Mouse (Mus musculus): ENCODE measurements around the gene Pik3r6. TPM values are rescaled to one million over a fixed set of nuclear protein-coding genes. Genes with fewer than 3 reads are reported as not detected.

Pik3r6 gene
- polyA plus RNA-seq, 2 experiments, result 2.2 to 2.9 TPM

DNA sequence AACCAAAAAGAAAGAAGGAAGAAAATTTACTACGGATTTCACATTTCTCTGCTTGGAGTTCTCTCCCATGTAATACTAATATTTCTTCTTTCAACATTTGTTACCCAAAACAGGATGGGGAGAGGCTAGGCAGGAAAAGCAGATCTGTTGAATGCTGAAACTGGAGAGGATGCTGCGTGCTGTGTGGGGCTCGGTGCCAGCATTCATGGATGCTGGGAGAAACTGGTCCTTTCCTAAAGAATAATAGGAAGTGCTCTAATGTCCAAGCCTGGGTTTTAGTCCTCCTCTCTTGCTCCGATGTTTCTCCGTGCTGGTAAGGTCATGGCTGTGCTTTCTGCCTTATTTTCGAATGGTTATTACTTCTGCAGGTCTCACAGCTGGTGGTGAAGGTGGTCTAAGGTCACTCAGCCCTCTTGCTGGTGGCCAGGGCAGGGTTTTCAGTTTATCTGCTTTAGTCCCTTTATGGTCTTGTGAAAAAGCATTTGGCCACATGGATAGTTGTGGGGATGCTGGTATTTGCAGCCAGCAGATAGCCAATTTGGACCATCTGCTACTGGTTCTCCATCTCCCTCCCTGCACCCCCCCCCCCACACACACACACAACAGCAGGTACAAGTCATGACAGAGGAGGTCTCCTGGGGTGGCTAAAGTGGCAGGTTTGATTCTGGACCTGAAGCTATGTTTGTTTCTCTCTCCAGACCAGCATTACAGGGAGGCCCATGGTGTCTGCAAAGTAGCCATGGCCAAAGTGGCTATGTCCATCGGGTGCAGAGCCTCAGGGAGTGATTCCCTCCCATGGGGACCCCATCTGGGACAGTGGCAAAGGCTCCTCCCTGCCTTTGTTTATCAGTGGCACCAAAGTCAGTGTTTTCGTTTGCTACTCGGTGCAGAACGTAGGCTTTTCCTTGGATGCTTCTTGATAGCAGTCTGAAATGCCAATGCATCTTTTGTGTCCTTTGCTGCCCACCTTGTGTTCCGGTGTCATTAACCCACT, 59.4 kb downstream of the Pik3r6 start:
- Histone ChIP-seq H3K4me3 (replicated peaks; ENCODE audit: low read length) (no peak overlapping the region), H3K4me1 (ENCODE audit: control insufficient read depth, insufficient read depth, low read length) (no peaks in the 10 kb centered on the region), H3K27me3 (ENCODE audit: control insufficient read depth, insufficient read depth, low read length) (peaks cover 2% of the 10 kb centered on the region; the same call in 1 of the 2 replicates), H3K4me2 (replicated peaks; ENCODE audit: low read depth, low read length, severe bottlenecking) (no peak overlapping the region), H3K36me3 (ENCODE audit: control insufficient read depth, insufficient read depth, low read length) (no peaks in the 10 kb centered on the region), H3K27ac (replicated peaks; ENCODE audit: low read depth, low read length) (no peak overlapping the region), H3K9ac (ENCODE audit: low read depth, low read length, severe bottlenecking) (no peak overlapping the region), H3K9me3 (ENCODE audit: control insufficient read depth, low read length) (no peaks in the 10 kb centered on the region)
- DNase-seq (ENCODE audit: low spot score), result no peak
- WGBS, result 82% methylated on average over 11 of the region's 11 CpGs
- ATAC-seq (ENCODE audit: low FRiP score, low read depth), result no peak
- no peak for TF ChIP-seq POLR2A (IDR thresholded peaks at IDR 0.05; ENCODE audit: borderline replicate concordance, extremely low read depth, insufficient read depth, insufficient read length)

- no peak for ATAC-seq (ENCODE audit: low FRiP score, low read depth)
- H3K27ac ChIP-seq (replicated peaks; ENCODE audit: low read depth, low read length), result no peak overlapping the region
- H3K4me3 ChIP-seq (replicated peaks; ENCODE audit: low read length), result no peak overlapping the region
- H3K36me3 ChIP-seq (ENCODE audit: control insufficient read depth, insufficient read depth, low read length), result no peaks in the 10 kb centered on the region
- WGBS, result 68% methylated on average over 13 of the region's 13 CpGs
- H3K9ac ChIP-seq (ENCODE audit: low read depth, low read length, severe bottlenecking), result no peak overlapping the region
- TF ChIP-seq POLR2A (IDR thresholded peaks at IDR 0.05; ENCODE audit: borderline replicate concordance, extremely low read depth, insufficient read depth, insufficient read length), result no peak
- H3K4me1 ChIP-seq (ENCODE audit: control insufficient read depth, insufficient read depth, low read length), result no peaks in the 10 kb centered on the region
- peaks cover 6% of the 10 kb centered on the region; the same call in 1 of the 2 replicates for H3K27me3 ChIP-seq (ENCODE audit: control insufficient read depth, insufficient read depth, low read length)
- no peaks in the 10 kb centered on the region for H3K9me3 ChIP-seq (ENCODE audit: control insufficient read depth, low read length)
- H3K4me2 ChIP-seq (replicated peaks; ENCODE audit: low read depth, low read length, severe bottlenecking), result no peak overlapping the region
- no peak for DNase-seq (ENCODE audit: low spot score)
Observed at GRCm38 (mm10) chr11:68564356-68565031, 61.7 kb downstream of the Pik3r6 start.

DNA sequence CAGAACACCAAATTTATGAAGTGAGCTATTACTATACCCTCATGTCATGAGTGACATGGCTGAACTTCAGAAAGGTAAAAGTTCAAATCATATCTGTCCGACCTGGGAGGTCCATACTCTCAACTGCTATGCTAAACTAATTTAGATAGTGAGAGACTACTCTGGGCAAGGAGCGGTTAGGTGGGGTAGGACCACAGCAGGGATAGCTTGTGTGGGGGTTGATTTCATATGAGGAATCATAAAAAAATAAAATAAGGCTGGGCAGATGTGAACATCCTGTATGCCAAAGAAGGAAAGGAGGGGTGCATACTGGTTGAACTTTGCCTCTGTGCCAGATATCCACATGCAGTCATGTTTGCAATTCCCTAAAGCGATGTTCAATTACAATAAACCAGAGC, 62.2 kb downstream of the Pik3r6 start:
- Histone ChIP-seq H3K4me1 (ENCODE audit: control insufficient read depth, insufficient read depth, low read length) (no peaks in the 10 kb centered on the region), H3K9me3 (ENCODE audit: control insufficient read depth, low read length) (no peaks in the 10 kb centered on the region), H3K36me3 (ENCODE audit: control insufficient read depth, insufficient read depth, low read length) (no peaks in the 10 kb centered on the region), H3K4me3 (replicated peaks; ENCODE audit: low read length) (no peak overlapping the region), H3K27ac (replicated peaks; ENCODE audit: low read depth, low read length) (no peak overlapping the region), H3K9ac (ENCODE audit: low read depth, low read length, severe bottlenecking) (no peak overlapping the region), H3K27me3 (ENCODE audit: control insufficient read depth, insufficient read depth, low read length) (peaks cover 6% of the 10 kb centered on the region; the same call in 1 of the 2 replicates), H3K4me2 (replicated peaks; ENCODE audit: low read depth, low read length, severe bottlenecking) (no peak overlapping the region)
- ATAC-seq (ENCODE audit: low FRiP score, low read depth) (no peak), DNase-seq (ENCODE audit: low spot score) (no peak)
- no peak for TF ChIP-seq POLR2A (IDR thresholded peaks at IDR 0.05; ENCODE audit: borderline replicate concordance, extremely low read depth, insufficient read depth, insufficient read length)
- WGBS, result 75% methylated on average over 3 of the region's 3 CpGs

DNA sequence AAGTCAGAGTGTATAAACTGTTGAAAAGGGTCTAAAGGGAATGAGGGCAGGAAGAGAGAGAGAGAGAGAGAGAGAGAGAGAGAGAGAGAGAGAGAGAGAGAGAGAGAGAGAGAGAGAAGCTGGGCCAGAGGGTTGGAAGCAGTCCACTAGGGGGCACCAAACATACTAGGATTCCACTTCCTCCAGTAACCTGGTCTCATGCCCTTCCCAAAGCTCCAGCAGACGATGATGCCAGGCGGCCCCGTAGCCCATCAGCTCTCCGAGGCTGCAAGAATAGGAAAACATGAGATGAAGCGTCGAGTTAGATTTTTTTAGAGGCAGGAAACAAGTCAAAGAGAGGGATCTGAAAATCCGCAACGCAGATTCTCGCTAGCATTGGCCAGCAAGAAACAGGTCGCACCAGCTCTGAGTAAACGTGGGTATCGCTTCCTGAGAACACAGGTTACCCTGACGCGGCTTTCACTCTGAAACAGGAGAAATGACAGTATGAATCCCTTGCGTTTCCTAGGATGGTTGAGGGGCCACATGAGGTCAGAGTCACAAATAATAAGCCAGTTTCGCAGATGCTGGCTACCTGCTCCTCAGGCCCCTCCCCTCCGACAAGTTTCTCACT, 63.7 kb downstream of the Pik3r6 start:
- TF ChIP-seq POLR2A (IDR thresholded peaks at IDR 0.05; ENCODE audit: borderline replicate concordance, extremely low read depth, insufficient read depth, insufficient read length), result no peak
- 22% methylated on average over 17 of the region's 17 CpGs for WGBS
- Histone ChIP-seq H3K9ac (ENCODE audit: low read depth, low read length, severe bottlenecking) (no peak overlapping the region), H3K36me3 (ENCODE audit: control insufficient read depth, insufficient read depth, low read length) (no peaks in the 10 kb centered on the region), H3K4me1 (ENCODE audit: control insufficient read depth, insufficient read depth, low read length) (no peaks in the 10 kb centered on the region), H3K27me3 (ENCODE audit: control insufficient read depth, insufficient read depth, low read length) (peaks cover 6% of the 10 kb centered on the region; the same call in 1 of the 2 replicates), H3K4me2 (replicated peaks; ENCODE audit: low read depth, low read length, severe bottlenecking) (peak overlapping the region; percentile 58), H3K9me3 (ENCODE audit: control insufficient read depth, low read length) (no peaks in the 10 kb centered on the region), H3K4me3 (replicated peaks; ENCODE audit: low read length) (peak overlapping the region; percentile 30), H3K27ac (replicated peaks; ENCODE audit: low read depth, low read length) (no peak overlapping the region)
- ATAC-seq (ENCODE audit: low FRiP score, low read depth), result no peak
- DNase-seq (ENCODE audit: low spot score), result peak; percentile 94

- TF ChIP-seq POLR2A (IDR thresholded peaks at IDR 0.05; ENCODE audit: borderline replicate concordance, extremely low read depth, insufficient read depth, insufficient read length), result no peak
Observed at GRCm38 (mm10) chr11:68570861-68571260, 68.0 kb downstream of the Pik3r6 start.

More at GRCm38 (mm10) chr11:68570861-68571260, 68.0 kb downstream of the Pik3r6 start:
- Histone ChIP-seq H3K4me3 (replicated peaks; ENCODE audit: low read length) (no peak overlapping the region), H3K27me3 (ENCODE audit: control insufficient read depth, insufficient read depth, low read length) (peaks cover 6% of the 10 kb centered on the region; the same call in 1 of the 2 replicates), H3K9me3 (ENCODE audit: control insufficient read depth, low read length) (no peaks in the 10 kb centered on the region), H3K36me3 (ENCODE audit: control insufficient read depth, insufficient read depth, low read length) (no peaks in the 10 kb centered on the region), H3K4me2 (replicated peaks; ENCODE audit: low read depth, low read length, severe bottlenecking) (no peak overlapping the region), H3K4me1 (ENCODE audit: control insufficient read depth, insufficient read depth, low read length) (no peaks in the 10 kb centered on the region), H3K27ac (replicated peaks; ENCODE audit: low read depth, low read length) (no peak overlapping the region), H3K9ac (ENCODE audit: low read depth, low read length, severe bottlenecking) (no peak overlapping the region)
- ATAC-seq (ENCODE audit: low FRiP score, low read depth) (no peak), DNase-seq (ENCODE audit: low spot score) (no peak)
- WGBS, result 80% methylated on average over 5 of the region's 5 CpGs

Data from limb, embryonic 14.5 days (tissue).